Mouse (Mus musculus) kidney, embryonic 15.5 days (tissue): ENCODE measurements around the gene Fam214a. TPM values are rescaled to one million over a fixed set of nuclear protein-coding genes. Genes with fewer than 3 reads are reported as not detected.

Experiments used
- ATAC-seq: fragments of 200-750 bp; cut with Nextera tagmentation; replicated peaks from 2 replicates; pipeline ENCODE4 v1.8.0; 2017; ENCODE audit warnings: moderate TSS enrichment; ENCODE audit not compliant: low FRiP score
- H3K27ac ChIP-seq: fragments of 300-500 bp; sonication (generic); 2 replicates; pipeline ENCODE4 v1.5.1; 2015; ENCODE audit warnings: mild to moderate bottlenecking, inconsistent platforms
- H3K27me3 ChIP-seq: fragments of 300-500 bp; sonication (generic); 2 replicates; pipeline ENCODE4 v1.6.1; 2015; ENCODE audit warnings: inconsistent platforms
- H3K36me3 ChIP-seq: fragments of 300-500 bp; sonication (generic); 2 replicates; pipeline ENCODE4 v1.6.1; 2015; ENCODE audit warnings: inconsistent platforms
- H3K4me1 ChIP-seq: fragments of 300-500 bp; sonication (generic); 2 replicates; pipeline ENCODE4 v1.6.1; 2015; ENCODE audit warnings: inconsistent platforms
- H3K4me2 ChIP-seq: fragments of 300-500 bp; sonication (generic); 2 replicates; pipeline ENCODE4 v1.6.1; 2015; ENCODE audit warnings: moderate library complexity, mild to moderate bottlenecking, inconsistent platforms
- H3K4me3 ChIP-seq: fragments of 300-500 bp; sonication (generic); replicated peaks from 2 replicates; pipeline ENCODE4 v1.5.1; 2015; ENCODE audit warnings: mild to moderate bottlenecking, inconsistent platforms
- H3K9ac ChIP-seq: fragments of 300-500 bp; sonication (generic); 2 replicates; pipeline ENCODE4 v1.6.1; 2015; ENCODE audit warnings: mild to moderate bottlenecking, inconsistent platforms
- H3K9me3 ChIP-seq: fragments of 300-500 bp; sonication (generic); replicated peaks from 2 replicates; pipeline ENCODE4 v1.6.1; 2016; ENCODE audit warnings: inconsistent platforms
- WGBS: fragments of 180-500 bp; shearing (Covaris S2); methylation state at CpG from one replicate; pipeline ENCODE4 v1.1.7; 2015; ENCODE audit warnings: mixed read lengths; 5-methylcytosine and 5-hydroxymethylcytosine counted together
- polyA plus RNA-seq: library from polyadenylated mRNA; unstranded; fragments of >200 nt; fragmentation: Nextera tagmentation; extraction: Ambion mirVana; gene quantifications from 2 replicates; pipeline ENCODE4 v1.2.1, GENCODE M21; 2015

Gene Fam214a
- polyA plus RNA-seq, 1 experiment from 2014 or later = 12.0 TPM

- peak; percentile 5; the same call in 1 of the 2 replicates for ATAC-seq
- Histone ChIP-seq H3K4me2 (peak overlapping the region; percentile 94), H3K4me1 (peaks cover 12% of the 10 kb centered on the region), H3K27me3 (no peaks in the 10 kb centered on the region), H3K4me3 (peak overlapping the region; percentile 93), H3K9me3 (no peaks in the 10 kb centered on the region), H3K36me3 (no peaks in the 10 kb centered on the region), H3K27ac (peak overlapping the region; percentile 86), H3K9ac (peak overlapping the region; percentile 75)
- WGBS = 0% methylated on average over 29 of the region's 29 CpGs
Measured at GRCm38 (mm10) chr9:75071706-75072192, 119.1 kb downstream of the Fam214a start.

GRCm38 (mm10) chr9:75072361-75072760 lies 119.7 kb downstream of the Fam214a start:
- H3K4me3 ChIP-seq = peak overlapping the region; percentile 93
- H3K4me1 ChIP-seq = peaks cover 12% of the 10 kb centered on the region
- no peak for ATAC-seq
- no peaks in the 10 kb centered on the region for H3K9me3 ChIP-seq
- H3K27ac ChIP-seq = no peak overlapping the region
- 37% methylated on average over 3 of the region's 3 CpGs for WGBS
- H3K9ac ChIP-seq = peak overlapping the region; percentile 75; the same call in 1 of the 2 replicates
- H3K27me3 ChIP-seq = no peaks in the 10 kb centered on the region
- no peaks in the 10 kb centered on the region for H3K36me3 ChIP-seq
- H3K4me2 ChIP-seq = peak overlapping the region; percentile 94

- H3K4me2 ChIP-seq = no peak overlapping the region
- no peak overlapping the region for H3K27ac ChIP-seq
- H3K4me1 ChIP-seq = peaks cover 3% of the 10 kb centered on the region; the same call in 1 of the 2 replicates
- ATAC-seq = no peak
- no peaks in the 10 kb centered on the region for H3K36me3 ChIP-seq
- no peaks in the 10 kb centered on the region for H3K27me3 ChIP-seq
- H3K9me3 ChIP-seq = no peaks in the 10 kb centered on the region
- H3K9ac ChIP-seq = no peak overlapping the region
- no peak overlapping the region for H3K4me3 ChIP-seq
Measured at GRCm38 (mm10) chr9:75077191-75077590, 124.5 kb downstream of the Fam214a start.

Other genes with a start within 250 kb of the Fam214a start
- gene Onecut1, start 91.0 kb upstream of the Fam214a start, polyA plus RNA-seq = 0.10 and 0.13 TPM in 2 replicates
- 283 and 322 TPM in 2 replicates for gene Arpp19, start 84.7 kb downstream of the Fam214a start, polyA plus RNA-seq
- 14.8 and 16.1 TPM in 2 replicates for gene Myo5a, start 118.1 kb downstream of the Fam214a start, polyA plus RNA-seq